Mouse (Mus musculus) right cerebral cortex, postnatal 14 days (tissue): ENCODE measurements around the gene Kif1b.

Experiments
- DNase-seq: peaks from one replicate; pipeline ENCODE4 v3.0.0; 2022

Gene Kif1b

GRCm38 (mm10) chr4:149314275-149314837, 6.9 kb upstream of the Kif1b start:
- no peak for DNase-seq

GRCm38 (mm10) chr4:149313558-149314253, 6.2 kb upstream of the Kif1b start:
- no peak for DNase-seq

GRCm38 (mm10) chr4:149311996-149312395, 4.5 kb upstream of the Kif1b start:
- no peak for DNase-seq

- DNase-seq, result no peak
Observed at GRCm38 (mm10) chr4:149308491-149308820, 963 bp upstream of the Kif1b start.

GRCm38 (mm10) chr4:149306712-149307595, 539 bp downstream of the Kif1b start:
- DNase-seq, result peak; percentile 71

- no peak for DNase-seq
Observed at GRCm38 (mm10) chr4:149305761-149306711, 1.5 kb downstream of the Kif1b start.

GRCm38 (mm10) chr4:149304466-149304865, 3.0 kb downstream of the Kif1b start:
- DNase-seq, result no peak

- no peak for DNase-seq
Observed at GRCm38 (mm10) chr4:149303502-149303901, 4.0 kb downstream of the Kif1b start.

- DNase-seq, result no peak
Observed at GRCm38 (mm10) chr4:149302751-149303150, 4.7 kb downstream of the Kif1b start.

GRCm38 (mm10) chr4:149302136-149302535, 5.4 kb downstream of the Kif1b start:
- DNase-seq, result no peak

- DNase-seq, result no peak
Observed at GRCm38 (mm10) chr4:149296501-149296900, 11.0 kb downstream of the Kif1b start.

GRCm38 (mm10) chr4:149292984-149293383, 14.5 kb downstream of the Kif1b start:
- DNase-seq, result no peak

- no peak for DNase-seq
Observed at GRCm38 (mm10) chr4:149291061-149291460, 16.4 kb downstream of the Kif1b start.

- no peak for DNase-seq
Observed at GRCm38 (mm10) chr4:149290157-149290750, 17.2 kb downstream of the Kif1b start.

GRCm38 (mm10) chr4:149286287-149287137, 21.0 kb downstream of the Kif1b start:
- no peak for DNase-seq

GRCm38 (mm10) chr4:149285691-149286090, 21.8 kb downstream of the Kif1b start:
- no peak for DNase-seq

- DNase-seq, result no peak
Observed at GRCm38 (mm10) chr4:149283018-149283417, 24.5 kb downstream of the Kif1b start.

- DNase-seq, result no peak
Observed at GRCm38 (mm10) chr4:149282025-149282738, 25.3 kb downstream of the Kif1b start.

- no peak for DNase-seq
Observed at GRCm38 (mm10) chr4:149277571-149277970, 29.9 kb downstream of the Kif1b start.

- no peak for DNase-seq
Observed at GRCm38 (mm10) chr4:149273128-149273527, 34.4 kb downstream of the Kif1b start.

GRCm38 (mm10) chr4:149270541-149270940, 37.0 kb downstream of the Kif1b start:
- DNase-seq, result no peak
